Mouse (Mus musculus) induced T-regulatory cell, adult 2 months (primary cell): ENCODE results near the gene Sptbn2.

Experiments used
- DNase-seq: peaks from one replicate; pipeline ENCODE4 v3.0.0-alpha.2; 2012; ENCODE audit warnings: low read depth

Sptbn2 gene

GRCm38 (mm10) chr19:4785206-4785605, 74.2 kb downstream of the Sptbn2 start:
- DNase-seq: no peak

- no peak for DNase-seq
Observed at GRCm38 (mm10) chr19:4786313-4786712, 75.3 kb downstream of the Sptbn2 start.

- no peak for DNase-seq
Observed at GRCm38 (mm10) chr19:4793281-4793830, 82.4 kb downstream of the Sptbn2 start.

GRCm38 (mm10) chr19:4793831-4794422, 83.0 kb downstream of the Sptbn2 start, which contains the start of gene Rbm4:
Rbm4 (minus strand) TSS chr19:4793901.
- DNase-seq: peak; percentile 99

GRCm38 (mm10) chr19:4795929-4796328, 85.0 kb downstream of the Sptbn2 start:
- DNase-seq: no peak

- no peak for DNase-seq
Observed at GRCm38 (mm10) chr19:4797846-4798245, 86.9 kb downstream of the Sptbn2 start.

- DNase-seq: no peak
Observed at GRCm38 (mm10) chr19:4799083-4799482, 88.1 kb downstream of the Sptbn2 start.
